Mouse (Mus musculus): Measurements from ENCODE around the gene Psen2. TPM values are rescaled to one million over a fixed set of nuclear protein-coding genes. Genes with fewer than 3 reads are reported as not detected.

Psen2 gene
- polyA plus RNA-seq (2015; fragmentation: Nextera tagmentation; extraction: Ambion mirVana) = 7.3 and 9.7 TPM in 2 replicates

GRCm38 (mm10) chr1:180263364-180263997, at the start of gene Psen2:
TSS of gene Psen2 (minus strand) at chr1:180263438.
- Histone ChIP-seq H3K4me3 (no peak within 1 kb of the TSS), H3K4me2 (no peak within 1 kb of the TSS), H3K9me3 (replicated peaks) (no peaks in the 10 kb centered on the region), H3K4me1 (no peaks in the 10 kb centered on the region), H3K36me3 (ENCODE audit: poor library complexity, severe bottlenecking) (no peaks in the 10 kb centered on the region), H3K27me3 (peaks cover 11% of the 10 kb centered on the region; the same call in 1 of the 2 replicates), H3K27ac (no peak within 1 kb of the TSS), H3K9ac (no peak within 1 kb of the TSS)
- no peak for ATAC-seq
- 25% methylated on average over 7 of the region's 7 CpGs for whole genome bisulfite sequencing

GRCm38 (mm10) chr1:180312792-180313311, 49.6 kb upstream of the Psen2 start:
- ATAC-seq = peak; percentile 69
- H3K27me3 ChIP-seq = no peaks in the 10 kb centered on the region
- peak overlapping the region; percentile 60 for H3K4me2 ChIP-seq
- H3K9ac ChIP-seq = peak overlapping the region; percentile 32; the same call in 1 of the 2 replicates
- H3K9me3 ChIP-seq (replicated peaks) = no peaks in the 10 kb centered on the region
- WGBS = 22% methylated on average over 6 of the region's 6 CpGs
- no peak overlapping the region for H3K4me3 ChIP-seq
- H3K36me3 ChIP-seq (ENCODE audit: poor library complexity, severe bottlenecking) = no peaks in the 10 kb centered on the region
- peak overlapping the region; percentile 26 for H3K27ac ChIP-seq
- peaks cover 23% of the 10 kb centered on the region for H3K4me1 ChIP-seq

- Histone ChIP-seq H3K27ac (no peak overlapping the region), H3K27me3 (no peaks in the 10 kb centered on the region), H3K36me3 (ENCODE audit: poor library complexity, severe bottlenecking) (no peaks in the 10 kb centered on the region), H3K9me3 (replicated peaks) (no peaks in the 10 kb centered on the region), H3K4me3 (no peak overlapping the region), H3K9ac (no peak overlapping the region), H3K4me1 (peaks cover 28% of the 10 kb centered on the region), H3K4me2 (peak overlapping the region; percentile 60; the same call in 1 of the 2 replicates)
- no peak for ATAC-seq
- 56% methylated on average over 6 of the region's 6 CpGs for WGBS
Observed at GRCm38 (mm10) chr1:180312286-180312685, 49.0 kb upstream of the Psen2 start.

GRCm38 (mm10) chr1:180308897-180309296, 45.7 kb upstream of the Psen2 start:
- no peak for ATAC-seq
- no peaks in the 10 kb centered on the region for H3K36me3 ChIP-seq (ENCODE audit: poor library complexity, severe bottlenecking)
- H3K4me3 ChIP-seq = no peak overlapping the region
- H3K27ac ChIP-seq = no peak overlapping the region
- no peaks in the 10 kb centered on the region for H3K27me3 ChIP-seq
- peaks cover 25% of the 10 kb centered on the region for H3K4me1 ChIP-seq
- H3K9ac ChIP-seq = no peak overlapping the region
- 78% methylated on average over 4 of the region's 4 CpGs for WGBS
- H3K9me3 ChIP-seq (replicated peaks) = no peaks in the 10 kb centered on the region
- no peak overlapping the region for H3K4me2 ChIP-seq

- Histone ChIP-seq H3K9me3 (replicated peaks) (no peaks in the 10 kb centered on the region), H3K36me3 (ENCODE audit: poor library complexity, severe bottlenecking) (no peaks in the 10 kb centered on the region), H3K27me3 (no peaks in the 10 kb centered on the region), H3K4me2 (no peak overlapping the region), H3K4me1 (peaks cover 12% of the 10 kb centered on the region), H3K4me3 (no peak overlapping the region), H3K27ac (no peak overlapping the region), H3K9ac (no peak overlapping the region)
- ATAC-seq = no peak
- 48% methylated on average over 2 of the region's 2 CpGs for WGBS
Observed at GRCm38 (mm10) chr1:180307661-180308060, 44.4 kb upstream of the Psen2 start.

GRCm38 (mm10) chr1:180306889-180307288, 43.7 kb upstream of the Psen2 start:
- 0 out of 2 replicates have a peak, but pooled peaks cover 6% of the 10 kb centered on the region for H3K4me1 ChIP-seq
- WGBS = 89% methylated on average over 9 of the region's 9 CpGs
- no peak overlapping the region for H3K9ac ChIP-seq
- ATAC-seq = no peak
- no peak overlapping the region for H3K4me3 ChIP-seq
- no peak overlapping the region for H3K27ac ChIP-seq
- H3K27me3 ChIP-seq = no peaks in the 10 kb centered on the region
- no peak overlapping the region for H3K4me2 ChIP-seq
- no peaks in the 10 kb centered on the region for H3K9me3 ChIP-seq (replicated peaks)
- H3K36me3 ChIP-seq (ENCODE audit: poor library complexity, severe bottlenecking) = no peaks in the 10 kb centered on the region

- H3K4me3 ChIP-seq = no peak overlapping the region
- no peak for ATAC-seq
- no peak overlapping the region for H3K27ac ChIP-seq
- no peaks in the 10 kb centered on the region for H3K9me3 ChIP-seq (replicated peaks)
- 63% methylated on average over 5 of the region's 5 CpGs for WGBS
- no peak overlapping the region for H3K9ac ChIP-seq
- 0 out of 2 replicates have a peak, but pooled peaks cover 6% of the 10 kb centered on the region for H3K4me1 ChIP-seq
- H3K4me2 ChIP-seq = no peak overlapping the region
- no peaks in the 10 kb centered on the region for H3K27me3 ChIP-seq
- H3K36me3 ChIP-seq (ENCODE audit: poor library complexity, severe bottlenecking) = no peaks in the 10 kb centered on the region
Observed at GRCm38 (mm10) chr1:180303600-180303999, 40.4 kb upstream of the Psen2 start.

GRCm38 (mm10) chr1:180302253-180303120, 39.2 kb upstream of the Psen2 start:
- H3K4me1 ChIP-seq = 0 out of 2 replicates have a peak, but pooled peaks cover 2% of the 10 kb centered on the region
- no peak overlapping the region for H3K4me2 ChIP-seq
- no peaks in the 10 kb centered on the region for H3K27me3 ChIP-seq
- no peak for ATAC-seq
- no peak overlapping the region for H3K27ac ChIP-seq
- H3K36me3 ChIP-seq (ENCODE audit: poor library complexity, severe bottlenecking) = no peaks in the 10 kb centered on the region
- no peaks in the 10 kb centered on the region for H3K9me3 ChIP-seq (replicated peaks)
- no peak overlapping the region for H3K4me3 ChIP-seq
- 67% methylated on average over 12 of the region's 12 CpGs for WGBS
- no peak overlapping the region for H3K9ac ChIP-seq

GRCm38 (mm10) chr1:180300997-180301396, 37.8 kb upstream of the Psen2 start:
- no peak overlapping the region for H3K9ac ChIP-seq
- H3K4me3 ChIP-seq = no peak overlapping the region
- H3K27me3 ChIP-seq = no peaks in the 10 kb centered on the region
- no peaks in the 10 kb centered on the region for H3K36me3 ChIP-seq (ENCODE audit: poor library complexity, severe bottlenecking)
- WGBS = 44% methylated on average over 4 of the region's 4 CpGs
- no peak for ATAC-seq
- H3K27ac ChIP-seq = no peak overlapping the region
- no peaks in the 10 kb centered on the region for H3K9me3 ChIP-seq (replicated peaks)
- H3K4me1 ChIP-seq = no peaks in the 10 kb centered on the region
- no peak overlapping the region for H3K4me2 ChIP-seq

- no peaks in the 10 kb centered on the region for H3K36me3 ChIP-seq (ENCODE audit: poor library complexity, severe bottlenecking)
- H3K4me1 ChIP-seq = no peaks in the 10 kb centered on the region
- no peak for ATAC-seq
- no peak overlapping the region for H3K4me3 ChIP-seq
- H3K4me2 ChIP-seq = no peak overlapping the region
- H3K27ac ChIP-seq = no peak overlapping the region
- no peaks in the 10 kb centered on the region for H3K9me3 ChIP-seq (replicated peaks)
- 90% methylated on average over 4 of the region's 4 CpGs for WGBS
- no peak overlapping the region for H3K9ac ChIP-seq
- no peaks in the 10 kb centered on the region for H3K27me3 ChIP-seq
Observed at GRCm38 (mm10) chr1:180300292-180300691, 37.1 kb upstream of the Psen2 start.

GRCm38 (mm10) chr1:180299697-180300096, 36.5 kb upstream of the Psen2 start:
- 95% methylated on average over 4 of the region's 4 CpGs for whole genome bisulfite sequencing
- Histone ChIP-seq H3K27me3 (no peaks in the 10 kb centered on the region), H3K27ac (no peak overlapping the region), H3K4me2 (no peak overlapping the region), H3K4me3 (no peak overlapping the region), H3K9me3 (replicated peaks) (no peaks in the 10 kb centered on the region), H3K9ac (no peak overlapping the region), H3K4me1 (no peaks in the 10 kb centered on the region), H3K36me3 (ENCODE audit: poor library complexity, severe bottlenecking) (no peaks in the 10 kb centered on the region)
- no peak for ATAC-seq

GRCm38 (mm10) chr1:180296088-180296487, 32.9 kb upstream of the Psen2 start:
- no peak overlapping the region for H3K27ac ChIP-seq
- H3K4me3 ChIP-seq = no peak overlapping the region
- no peaks in the 10 kb centered on the region for H3K9me3 ChIP-seq (replicated peaks)
- no peaks in the 10 kb centered on the region for H3K4me1 ChIP-seq
- no peaks in the 10 kb centered on the region for H3K27me3 ChIP-seq
- no peak overlapping the region for H3K4me2 ChIP-seq
- no peak for ATAC-seq
- no peaks in the 10 kb centered on the region for H3K36me3 ChIP-seq (ENCODE audit: poor library complexity, severe bottlenecking)
- H3K9ac ChIP-seq = no peak overlapping the region
- 91% methylated on average over 9 of the region's 9 CpGs for WGBS
